Mouse (Mus musculus) neutrophil, adult 5-6 weeks (primary cell): ENCODE measurements around the gene Ugt8a. TPM values are rescaled to one million over a fixed set of nuclear protein-coding genes. Genes with fewer than 3 reads are reported as not detected.

Source experiments
- ATAC-seq: fragments of 151-379, 151-347 bp; 2 replicates; pipeline ENCODE4 v1.8.0; 2017; ENCODE audit warnings: mild to moderate bottlenecking, moderate TSS enrichment; ENCODE audit not compliant: insufficient number of reproducible peaks, poor library complexity, low FRiP score, severe bottlenecking; ENCODE audit errors: extremely low read depth
- total RNA-seq: library from RNA; stranded (forward); fragments of 200-1000 nt; gene quantifications from 2 replicates; pipeline ENCODE4 v1.2.3, GENCODE M21; 2017

The Ugt8a gene
- total RNA-seq, 1 experiment from 2014 or later = not detected

DNA sequence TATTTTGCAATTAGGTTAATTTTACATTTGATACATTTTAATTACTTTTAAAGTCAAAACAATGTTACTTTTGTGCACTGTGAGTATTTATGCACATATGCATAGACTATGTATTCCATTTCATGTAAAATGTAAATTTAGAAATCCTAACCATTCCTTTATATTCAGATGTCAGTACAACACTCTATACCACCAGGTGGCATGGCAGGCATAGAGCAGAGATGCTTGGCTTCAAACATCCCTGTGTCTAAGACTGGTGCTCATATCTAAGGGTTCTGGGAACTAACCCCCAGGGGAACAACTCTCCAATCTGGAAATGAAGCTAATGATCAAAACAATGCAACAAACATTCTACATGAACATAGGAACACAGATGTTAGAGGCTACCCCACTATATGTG, 56.6 kb downstream of the Ugt8a start:
- no peak for ATAC-seq

DNA sequence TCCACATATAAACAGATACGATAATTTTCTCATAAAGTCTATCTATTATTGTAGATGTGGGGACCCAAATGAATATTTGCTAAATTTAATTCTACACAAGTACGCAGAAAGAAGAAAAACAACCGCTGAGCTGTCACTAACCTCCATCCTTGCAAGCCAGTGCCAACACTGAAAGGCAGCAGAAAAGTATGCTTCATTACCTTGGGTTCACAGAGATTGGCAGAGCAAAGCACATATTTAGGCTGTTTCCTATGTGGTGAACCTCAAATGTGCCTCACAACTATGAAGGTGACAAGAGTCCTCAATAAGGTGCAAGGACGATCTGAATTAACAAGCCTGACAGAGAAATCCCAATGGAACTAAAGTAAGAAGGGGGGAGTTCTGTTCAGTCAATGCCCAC, 64.0 kb downstream of the Ugt8a start:
- ATAC-seq = no peak

DNA sequence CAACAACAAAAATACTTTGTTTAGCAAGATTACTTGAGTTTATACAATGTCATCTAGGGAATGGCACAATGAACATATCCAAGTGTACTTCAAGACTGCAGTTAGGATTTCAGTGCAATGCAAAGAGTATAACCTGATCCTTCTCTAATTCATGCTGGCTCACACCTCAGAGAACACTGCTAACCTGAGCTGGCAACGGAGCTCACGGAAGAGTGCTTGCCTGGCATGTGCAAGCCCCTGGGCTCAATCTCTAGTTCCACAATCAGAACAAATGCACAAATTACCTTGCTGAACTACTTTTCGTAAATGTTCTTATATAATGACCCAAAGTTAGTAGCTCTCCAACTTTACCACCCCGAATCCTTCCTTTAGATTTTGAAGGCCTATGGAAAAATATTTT, 68.5 kb downstream of the Ugt8a start:
- ATAC-seq = no peak

DNA sequence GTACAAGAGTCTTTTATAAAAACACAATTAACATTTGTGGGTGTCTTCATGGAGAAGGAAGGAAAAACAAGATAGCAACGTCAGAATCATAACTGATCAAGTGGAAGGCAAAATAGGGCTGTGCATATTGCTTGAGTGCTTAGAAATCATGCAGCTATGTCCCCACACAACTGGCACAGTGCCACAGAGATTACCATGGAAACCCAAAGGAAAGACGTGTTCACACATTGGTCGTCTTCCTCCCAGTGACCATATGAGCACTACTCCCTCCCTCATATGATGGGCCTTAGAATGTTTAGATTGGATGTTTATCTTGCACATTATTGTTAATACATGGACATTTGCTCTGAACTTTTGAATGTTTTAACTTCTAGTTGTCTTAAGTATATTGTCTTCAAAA, 76.8 kb downstream of the Ugt8a start:
- no peak for ATAC-seq

DNA sequence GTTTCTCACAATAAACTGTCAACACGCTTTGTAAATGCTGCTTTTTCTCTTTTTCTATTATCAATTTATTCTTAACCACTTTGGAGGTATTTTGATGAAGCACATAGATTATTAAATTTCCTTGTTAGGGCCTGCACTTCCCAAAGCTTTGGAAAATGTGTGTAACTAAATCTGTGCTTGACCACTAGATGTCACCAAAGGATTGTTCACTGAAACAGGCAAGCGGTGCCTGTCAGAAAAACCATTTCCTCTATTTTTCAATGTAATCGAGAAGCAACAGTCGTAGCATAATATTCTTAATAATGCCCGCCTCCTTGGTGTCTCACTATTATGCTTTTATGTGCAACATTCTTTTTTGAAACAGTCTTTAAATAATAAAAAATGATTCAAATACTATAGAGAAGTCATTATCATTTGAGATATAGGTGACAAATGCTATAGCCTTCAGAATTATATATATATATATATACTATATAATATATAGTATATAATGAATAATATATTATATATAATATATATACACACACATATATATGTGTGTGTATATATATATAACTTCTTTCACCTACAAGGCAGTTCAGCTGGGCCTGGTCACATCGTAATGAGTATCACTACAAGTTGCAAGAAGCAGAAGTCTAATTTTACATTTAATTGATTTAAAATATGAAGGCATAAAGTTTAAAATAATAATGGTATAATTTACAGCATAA, 89.1 kb downstream of the Ugt8a start:
- ATAC-seq = no peak

DNA sequence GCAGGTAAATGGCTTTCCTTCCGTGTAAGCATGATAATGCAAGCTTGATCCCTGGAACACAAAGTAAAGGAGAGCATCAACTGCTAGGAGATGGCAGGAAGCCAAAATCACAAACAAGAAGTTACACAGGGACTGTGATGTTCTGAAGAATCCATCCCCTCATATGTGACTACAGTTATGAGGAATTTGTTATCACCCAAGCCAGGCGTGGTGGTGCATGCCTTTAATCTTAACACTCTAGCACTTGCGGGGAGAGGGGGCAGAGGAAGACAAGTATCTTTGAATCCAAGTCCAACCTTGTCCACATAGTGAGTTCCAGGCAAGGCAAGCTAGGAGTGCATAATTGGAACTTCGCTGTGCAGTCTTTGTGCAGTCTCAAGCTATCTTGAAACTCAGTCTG, 110.4 kb downstream of the Ugt8a start:
- ATAC-seq = no peak

DNA sequence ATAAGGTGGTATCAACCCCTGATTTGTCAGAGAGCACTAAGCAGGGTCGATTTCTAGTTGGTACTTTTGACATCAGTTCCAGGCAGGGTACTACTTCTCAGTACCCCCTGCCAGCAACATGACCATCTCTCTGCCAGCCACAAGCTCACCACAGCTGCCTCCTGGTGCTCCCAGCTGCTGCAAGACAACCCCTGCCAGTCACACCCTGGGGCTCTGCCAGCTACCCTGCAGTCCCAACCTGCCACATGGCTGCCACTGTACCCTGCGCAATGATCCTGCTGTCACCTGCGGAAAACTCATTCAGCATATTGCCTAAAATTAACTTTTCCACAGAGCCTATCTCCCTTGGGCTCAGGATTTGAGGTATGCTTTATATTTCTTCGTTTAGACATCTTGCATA, 111.2 kb downstream of the Ugt8a start:
- no peak for ATAC-seq

DNA sequence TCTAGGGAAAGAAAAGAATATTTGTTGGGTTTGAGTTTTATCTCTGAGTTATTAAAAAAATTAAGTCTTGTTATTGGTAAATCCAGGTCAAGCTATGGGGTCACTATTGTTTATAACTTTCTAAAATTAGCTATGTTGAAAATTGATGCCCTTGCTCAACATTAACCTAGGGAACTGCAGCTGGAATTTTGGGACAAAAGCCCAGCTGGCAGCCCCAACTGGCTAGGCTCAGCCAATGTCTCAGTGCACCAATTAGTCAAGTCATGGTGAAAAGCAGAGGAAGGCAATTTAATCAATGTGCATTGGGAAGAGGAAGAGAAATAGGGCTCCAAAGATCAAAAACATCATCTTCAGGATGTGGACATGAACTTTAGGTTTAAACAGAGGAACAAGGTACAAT, 118.7 kb downstream of the Ugt8a start:
- no peak for ATAC-seq
